Mouse (Mus musculus) hindbrain, postnatal 0 days (tissue): Measurements from ENCODE around the gene Rab1a. TPM values are rescaled to one million over a fixed set of nuclear protein-coding genes. Genes with fewer than 3 reads are reported as not detected.

Experiments
- ATAC-seq: fragments of 200-750 bp; cut with Nextera tagmentation; 2 replicates; pipeline ENCODE4 v1.8.0; 2017; ENCODE audit warnings: mild to moderate bottlenecking, moderate TSS enrichment, moderate library complexity
- DNase-seq: peaks from one replicate; pipeline ENCODE4 v3.0.0-alpha.2; 2015; ENCODE audit warnings: low spot score
- H3K27ac ChIP-seq: fragments of 300-500 bp; sonication (generic); 2 replicates; pipeline ENCODE4 v1.5.1; 2014; ENCODE audit warnings: mild to moderate bottlenecking
- H3K27me3 ChIP-seq: fragments of 300-500 bp; sonication (generic); 2 replicates; pipeline ENCODE4 v1.6.1; 2014; ENCODE audit warnings: low read length, mixed read lengths; ENCODE audit not compliant: insufficient read depth
- H3K36me3 ChIP-seq: fragments of 300-500 bp; sonication (generic); 2 replicates; pipeline ENCODE4 v1.6.1; 2014; ENCODE audit warnings: low read length, mixed read lengths; ENCODE audit not compliant: insufficient read depth
- H3K4me1 ChIP-seq: fragments of 300-500 bp; sonication (generic); 2 replicates; pipeline ENCODE4 v1.6.1; 2014; ENCODE audit warnings: antibody characterized with exemption, low read length, mixed read lengths; ENCODE audit not compliant: insufficient read depth
- H3K4me2 ChIP-seq: fragments of 300-500 bp; sonication (generic); 2 replicates; pipeline ENCODE4 v1.6.1; 2014; ENCODE audit warnings: low read depth, mild to moderate bottlenecking, low read length, moderate library complexity, mixed read lengths
- H3K4me3 ChIP-seq: fragments of 300-500 bp; sonication (generic); 2 replicates; pipeline ENCODE4 v1.5.1; 2014; ENCODE audit warnings: low read length
- H3K9ac ChIP-seq: fragments of 300-500 bp; sonication (generic); replicated peaks from 2 replicates; pipeline ENCODE4 v1.6.1; 2014; ENCODE audit warnings: mild to moderate bottlenecking, low read length, moderate library complexity, mixed read lengths
- H3K9me3 ChIP-seq: fragments of 300-500 bp; sonication (generic); 2 replicates; pipeline ENCODE4 v1.6.1; 2016; ENCODE audit warnings: low read length, mixed read lengths
- CTCF ChIP-seq: IDR thresholded peaks from 2 replicates; pipeline ENCODE4 v1.5.1; 2016; ENCODE audit warnings: antibody characterized with exemption, control low read depth, low read depth
- WGBS: fragments of 180-500 bp; shearing (Covaris S2); extraction: QIAGEN DNeasy Blood & Tissue Kit; methylation state at CpG from one replicate; pipeline ENCODE4 v1.1.7; 2014; 5-methylcytosine and 5-hydroxymethylcytosine counted together
- polyA plus RNA-seq: library from polyadenylated mRNA; unstranded; fragments of >200 nt; fragmentation: Nextera tagmentation; extraction: Ambion mirVana; gene quantifications from 2 replicates; pipeline ENCODE4 v1.2.1, GENCODE M21; 2015
- total RNA-seq: library from RNA; depleted of rRNA; stranded (reverse); fragments of >200 nt; gene quantifications from 2 replicates; pipeline ENCODE4 v1.2.3, GENCODE M21; 2014

The Rab1a gene
- total and polyA plus RNA-seq, 2 experiments from 2014 or later, result 92.4 to 310 TPM

GRCm38 (mm10) chr11:20168972-20169371 lies 32.3 kb upstream of the Rab1a start:
- H3K4me3 ChIP-seq, result no peak overlapping the region
- H3K4me1 ChIP-seq, result no peaks in the 10 kb centered on the region
- no peaks in the 10 kb centered on the region for H3K27me3 ChIP-seq
- H3K36me3 ChIP-seq, result no peaks in the 10 kb centered on the region
- H3K27ac ChIP-seq, result no peak overlapping the region
- no peak overlapping the region for H3K9ac ChIP-seq
- WGBS, result 91% methylated on average over 11 of the region's 11 CpGs
- no peak for TF ChIP-seq CTCF
- no peaks in the 10 kb centered on the region for H3K9me3 ChIP-seq
- ATAC-seq (no peak), DNase-seq (no peak)
- no peak overlapping the region for H3K4me2 ChIP-seq

DNA sequence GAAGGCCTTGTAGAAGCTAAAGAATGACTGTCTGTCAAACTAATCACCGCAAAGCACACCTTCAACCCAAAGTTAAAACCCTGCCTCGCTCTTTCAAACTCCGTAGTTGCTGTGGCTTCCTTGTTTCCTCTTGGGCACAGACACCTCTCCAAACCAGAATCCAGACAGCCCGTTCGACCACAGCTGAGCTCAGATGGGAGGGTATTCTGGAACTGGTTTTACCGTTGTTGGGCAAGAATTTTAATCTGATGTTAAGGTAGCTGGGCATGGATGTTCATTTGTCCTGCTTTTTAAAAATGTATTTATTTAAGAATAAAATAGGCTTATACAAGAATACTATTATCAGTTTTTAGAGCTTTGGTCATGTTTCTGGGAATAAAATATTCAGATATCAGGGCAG lies 14.0 kb upstream of the Rab1a start:
- Histone ChIP-seq H3K27me3 (no peaks in the 10 kb centered on the region), H3K4me3 (no peak overlapping the region), H3K9ac (no peak overlapping the region), H3K36me3 (no peaks in the 10 kb centered on the region), H3K4me1 (no peaks in the 10 kb centered on the region), H3K9me3 (no peaks in the 10 kb centered on the region), H3K27ac (no peak overlapping the region), H3K4me2 (no peak overlapping the region)
- TF ChIP-seq CTCF, result no peak
- ATAC-seq, result no peak
- no peak for DNase-seq
- 87% methylated on average over 6 of the region's 6 CpGs for WGBS

- Histone ChIP-seq H3K4me1 (no peaks in the 10 kb centered on the region), H3K4me3 (no peak overlapping the region), H3K27me3 (no peaks in the 10 kb centered on the region), H3K9me3 (no peaks in the 10 kb centered on the region), H3K4me2 (no peak overlapping the region), H3K27ac (no peak overlapping the region), H3K9ac (no peak overlapping the region), H3K36me3 (no peaks in the 10 kb centered on the region)
- TF ChIP-seq CTCF, result no peak
- WGBS, result 95% methylated on average over 4 of the region's 4 CpGs
- ATAC-seq (no peak), DNase-seq (no peak)
Measured at GRCm38 (mm10) chr11:20193100-20193736, 8.0 kb upstream of the Rab1a start.

DNA sequence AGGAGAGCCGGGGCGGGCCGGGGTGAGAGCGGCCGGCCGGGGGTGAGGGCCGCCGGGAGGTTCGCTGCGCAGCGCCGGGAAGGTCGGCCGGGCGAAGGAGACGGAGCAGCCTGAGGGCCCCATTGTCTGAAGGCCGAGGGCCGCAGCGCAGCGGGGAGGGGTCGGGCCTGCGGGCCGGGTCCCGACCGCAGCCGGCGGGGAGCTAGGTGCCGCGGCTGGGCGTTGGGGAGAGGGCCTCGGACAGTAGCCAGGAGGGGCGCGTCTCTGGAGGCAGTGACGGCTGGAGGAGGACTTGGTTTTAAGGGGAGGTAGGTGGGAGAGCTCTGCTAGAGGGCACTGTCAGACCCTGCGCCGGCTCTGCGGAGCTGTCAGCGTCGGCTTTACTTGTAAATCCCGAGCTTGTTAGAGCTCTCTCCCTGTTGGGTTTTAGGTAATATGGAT lies 449 bp downstream of the Rab1a start:
- ATAC-seq (peak; percentile 3), DNase-seq (peak; percentile 69)
- under 1% methylated on average over 40 of the region's 40 CpGs for WGBS
- no peaks in the 10 kb centered on the region for H3K36me3 ChIP-seq
- TF ChIP-seq CTCF, result peak; percentile 27; the same call in 1 of the 2 replicates
- H3K9me3 ChIP-seq, result no peaks in the 10 kb centered on the region
- peak overlapping the region; percentile 99 for H3K27ac ChIP-seq
- H3K27me3 ChIP-seq, result no peaks in the 10 kb centered on the region
- H3K4me2 ChIP-seq, result peak overlapping the region; percentile 85
- H3K4me3 ChIP-seq, result peak overlapping the region; percentile 60
- H3K4me1 ChIP-seq, result peaks cover 13% of the 10 kb centered on the region; the same call in 1 of the 2 replicates
- H3K9ac ChIP-seq, result peak overlapping the region; percentile 93

DNA sequence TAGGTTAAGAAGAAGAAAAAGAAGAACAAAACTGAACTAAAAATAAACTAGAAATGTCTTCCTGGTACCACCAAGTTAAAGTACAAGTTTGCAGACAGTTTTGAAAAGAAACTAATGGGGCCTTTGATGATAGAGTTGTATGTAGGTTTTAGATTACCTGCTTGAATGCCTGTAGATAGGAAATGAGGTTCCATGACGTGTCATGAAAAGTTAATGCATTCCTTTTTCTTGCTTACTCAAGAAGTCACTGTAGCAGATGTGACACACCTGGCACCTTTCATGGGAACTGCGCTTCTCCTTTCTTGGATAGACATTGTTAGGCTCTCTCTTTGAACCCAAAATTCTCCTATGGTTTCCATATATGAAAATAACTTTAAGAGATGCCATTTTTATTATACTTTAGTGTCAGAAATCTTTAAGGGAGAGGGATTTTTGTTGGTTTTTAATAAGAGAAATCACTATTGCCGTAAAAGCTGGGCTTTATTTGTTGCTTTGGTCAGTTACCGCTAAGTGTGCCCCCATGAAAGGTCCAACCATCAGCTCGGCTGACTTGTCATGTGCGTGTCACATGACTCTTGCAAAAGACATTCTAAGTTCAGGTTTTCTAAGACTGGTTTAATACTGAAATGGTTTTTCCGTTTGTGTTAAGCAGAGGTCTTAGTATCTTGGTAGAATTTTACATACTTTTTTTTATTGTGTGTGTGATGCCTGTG lies 1.2 kb downstream of the Rab1a start:
- 42% methylated on average over 7 of the region's 7 CpGs for WGBS
- Histone ChIP-seq H3K9ac (peak overlapping the region; percentile 93), H3K4me2 (peak overlapping the region; percentile 85), H3K4me1 (peaks cover 13% of the 10 kb centered on the region; the same call in 1 of the 2 replicates), H3K27me3 (no peaks in the 10 kb centered on the region), H3K4me3 (peak overlapping the region; percentile 60), H3K36me3 (no peaks in the 10 kb centered on the region), H3K9me3 (no peaks in the 10 kb centered on the region), H3K27ac (peak overlapping the region; percentile 99; the same call in 1 of the 2 replicates)
- DNase-seq, result no peak
- ATAC-seq, result no peak
- TF ChIP-seq CTCF, result no peak

DNA sequence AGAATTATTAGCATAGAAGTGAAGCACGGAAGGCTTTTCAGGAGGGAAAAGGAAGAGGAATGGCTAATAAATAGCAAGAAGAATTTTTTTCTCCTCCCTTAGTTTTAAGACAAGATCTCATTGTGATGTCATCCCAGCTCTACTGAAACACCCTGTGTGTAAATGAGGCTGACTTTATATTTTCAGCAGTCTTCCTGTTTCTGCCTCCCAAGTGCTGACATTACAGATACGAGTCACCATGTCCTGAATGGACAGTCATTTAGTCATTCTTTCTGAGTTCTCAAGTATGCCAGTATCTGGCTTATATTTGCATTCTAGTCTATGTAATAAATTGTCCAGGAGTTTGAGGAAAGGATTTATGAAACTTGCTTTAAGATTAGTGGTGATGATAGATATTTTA lies 3.1 kb downstream of the Rab1a start:
- Histone ChIP-seq H3K9ac (no peak overlapping the region), H3K36me3 (no peaks in the 10 kb centered on the region), H3K4me2 (peak overlapping the region; percentile 85; the same call in 1 of the 2 replicates), H3K4me3 (no peak overlapping the region), H3K27me3 (no peaks in the 10 kb centered on the region), H3K27ac (no peak overlapping the region), H3K4me1 (peaks cover 13% of the 10 kb centered on the region; the same call in 1 of the 2 replicates), H3K9me3 (no peaks in the 10 kb centered on the region)
- TF ChIP-seq CTCF, result no peak
- ATAC-seq, result no peak
- WGBS, result 67% methylated on average over 2 of the region's 2 CpGs
- DNase-seq, result no peak

GRCm38 (mm10) chr11:20204870-20205446 lies 3.7 kb downstream of the Rab1a start:
- Histone ChIP-seq H3K27me3 (no peaks in the 10 kb centered on the region), H3K4me1 (peaks cover 13% of the 10 kb centered on the region; the same call in 1 of the 2 replicates), H3K4me2 (no peak overlapping the region), H3K36me3 (no peaks in the 10 kb centered on the region), H3K27ac (no peak overlapping the region), H3K9ac (no peak overlapping the region), H3K4me3 (no peak overlapping the region), H3K9me3 (no peaks in the 10 kb centered on the region)
- ATAC-seq (no peak), DNase-seq (no peak)
- WGBS, result 79% methylated on average over 9 of the region's 9 CpGs
- TF ChIP-seq CTCF, result no peak
